In the genomic region with DNA sequence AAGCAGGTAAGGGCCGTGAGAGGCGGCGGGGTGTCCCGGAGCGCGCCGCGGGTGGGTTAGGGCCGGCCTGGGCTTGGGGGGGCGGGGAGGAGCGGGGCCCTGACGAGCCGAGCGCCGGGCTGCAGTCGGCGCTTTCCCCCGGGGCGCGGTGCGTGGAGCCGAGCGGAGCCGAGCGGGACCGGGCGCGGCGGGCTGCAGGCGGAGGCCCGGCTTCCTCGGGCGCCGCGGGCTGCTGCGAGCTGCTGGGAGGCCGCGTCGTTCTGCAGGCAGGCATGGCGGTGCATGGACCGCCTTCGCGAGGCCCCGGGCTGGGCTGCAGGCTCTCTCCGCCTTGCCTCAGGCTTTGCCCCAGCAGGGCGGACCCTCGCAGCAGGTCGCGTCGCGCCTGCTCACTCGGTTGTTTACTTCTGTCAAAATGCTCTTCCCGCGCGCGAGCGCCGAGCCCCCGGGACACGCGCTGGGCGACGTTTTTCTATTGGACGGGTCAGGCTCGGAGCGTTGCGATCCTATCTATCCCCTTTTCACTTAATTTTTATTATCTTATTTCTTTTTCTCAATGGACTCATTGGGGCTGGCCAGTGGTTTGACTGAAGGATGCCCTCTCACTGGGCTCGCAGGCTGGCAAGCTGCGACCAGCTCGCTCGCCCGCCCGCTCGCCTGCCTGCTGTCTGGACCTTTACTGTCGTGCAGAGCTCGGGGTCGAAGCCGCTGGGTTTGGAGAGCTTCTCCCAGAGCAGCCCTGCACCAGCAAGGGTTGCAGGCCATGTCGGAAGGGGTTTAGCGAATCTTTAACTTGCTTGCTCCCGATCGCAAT, we compare ENCODE assay signal across 8 mouse cellular contexts. TPM values are rescaled to one million over a fixed set of nuclear protein-coding genes. Genes with fewer than 3 reads are reported as not detected.
DNase-seq lines count a peak whose midpoint lies in the region; ATAC-seq lines count a peak whose summit lies in the region.

No protein-coding gene starts in this region.

- peak overlapping the region; percentile 87 for H3K4me2 ChIP-seq in limb, embryonic 15.5 days
- peak overlapping the region; percentile 66 for H3K4me2 ChIP-seq in midbrain, embryonic 15.5 days

- peak; percentile 56 for ATAC-seq in limb, embryonic 15.5 days (ENCODE audit: insufficient number of reproducible peaks, low FRiP score, low TSS enrichment, low read depth)
- ATAC-seq in midbrain, embryonic 15.5 days (replicated peaks): peak; percentile 77

- under 1% methylated on average over 74 of the region's 82 CpGs for WGBS in limb, embryonic 15.5 days
- WGBS in midbrain, embryonic 15.5 days: under 1% methylated on average over 75 of the region's 82 CpGs

- H3K9me3 ChIP-seq in limb, embryonic 15.5 days: no peaks in the 10 kb centered on the region
- no peaks in the 10 kb centered on the region for H3K9me3 ChIP-seq in midbrain, embryonic 15.5 days

- H3K9ac ChIP-seq in limb, embryonic 15.5 days: peak overlapping the region; percentile 94
- peak overlapping the region; percentile 81 for H3K9ac ChIP-seq in midbrain, embryonic 15.5 days

- H3K36me3 ChIP-seq in limb, embryonic 15.5 days: peaks cover 11% of the 10 kb centered on the region
- H3K36me3 ChIP-seq in midbrain, embryonic 15.5 days (replicated peaks): peaks cover 5% of the 10 kb centered on the region; the same call in 1 of the 2 replicates

- peak overlapping the region; percentile 96 for H3K27ac ChIP-seq in limb, embryonic 15.5 days
- H3K27ac ChIP-seq in midbrain, embryonic 15.5 days: peak overlapping the region; percentile 96

- DNase-seq in A20 (ENCODE audit: low read depth, low spot score): peak; percentile 70
- DNase-seq in adrenal gland, adult 8-10 months: peak; percentile 31
- peak; percentile 37 for DNase-seq in embryo, embryonic 11.5 days (ENCODE audit: low read depth, low spot score)
- peak; percentile 39 to 63 for DNase-seq in gastrocnemius, postnatal 4 days (ENCODE audit: low spot score in 2 of 2)
- peak; percentile 24 to 37 for DNase-seq in kidney, adult 8-10 months
- peak; percentile 44 to 52 for DNase-seq in spleen, postnatal 14 days (ENCODE audit: low spot score in 2 of 2)

- H3K4me1 ChIP-seq in limb, embryonic 15.5 days: peaks cover 12% of the 10 kb centered on the region
- peaks cover 20% of the 10 kb centered on the region for H3K4me1 ChIP-seq in midbrain, embryonic 15.5 days

- no peaks in the 10 kb centered on the region for H3K27me3 ChIP-seq in limb, embryonic 15.5 days
- H3K27me3 ChIP-seq in midbrain, embryonic 15.5 days (replicated peaks): no peaks in the 10 kb centered on the region

- peak overlapping the region; percentile 99 for H3K4me3 ChIP-seq in limb, embryonic 15.5 days
- H3K4me3 ChIP-seq in midbrain, embryonic 15.5 days: peak overlapping the region; percentile 78

RNA-seq across cellular contexts. Expression of gene Smc3, which starts 0.6 kb away (rescaled TPM):
- total RNA-seq in adrenal gland, adult 8-10 months (2022): 10 to 100 TPM; 28.7 to 41.8 (median 33.2) TPM
- 10 to 100 TPM; 35.8 to 42.2 TPM for total RNA-seq in gastrocnemius, postnatal 4 days (2021)
- 62.2 and 64.0 TPM in 2 replicates for polyA plus RNA-seq in limb, embryonic 15.5 days (2015; fragmentation: Nextera tagmentation; extraction: Ambion mirVana)
- 60.0 and 61.1 TPM in 2 replicates for polyA plus RNA-seq in midbrain, embryonic 15.5 days (2015; fragmentation: Nextera tagmentation; extraction: Ambion mirVana)

RNA-seq across cellular contexts. Expression of gene Nutf2-ps1, which starts 11.9 kb away (rescaled TPM):
- total RNA-seq in adrenal gland, adult 8-10 months (2022): 10 to 100 TPM; 64.7 to 85.3 (median 72.1) TPM
- 10 to 100 TPM; 81.5 to 91.3 TPM for total RNA-seq in gastrocnemius, postnatal 4 days (2021)
- polyA plus RNA-seq in limb, embryonic 15.5 days (2015; fragmentation: Nextera tagmentation; extraction: Ambion mirVana): 278 and 285 TPM in 2 replicates
- 219 and 237 TPM in 2 replicates for polyA plus RNA-seq in midbrain, embryonic 15.5 days (2015; fragmentation: Nextera tagmentation; extraction: Ambion mirVana)

Comparison
In these comparisons a context has a peak if more than half of its experiments do, and no peak if none do; other contexts are left out.
1. Peak in every context shown above with its lines: DNase-seq, ATAC-seq, H3K4me3 ChIP-seq and H3K27ac ChIP-seq.